Mouse (Mus musculus) embryo, embryonic 11 days (tissue): ENCODE results near the gene Mrpl51.

Experiments used
- DNase-seq: peaks from one replicate; pipeline ENCODE4 v3.0.0-alpha.2; 2015

Mrpl51 gene

DNA sequence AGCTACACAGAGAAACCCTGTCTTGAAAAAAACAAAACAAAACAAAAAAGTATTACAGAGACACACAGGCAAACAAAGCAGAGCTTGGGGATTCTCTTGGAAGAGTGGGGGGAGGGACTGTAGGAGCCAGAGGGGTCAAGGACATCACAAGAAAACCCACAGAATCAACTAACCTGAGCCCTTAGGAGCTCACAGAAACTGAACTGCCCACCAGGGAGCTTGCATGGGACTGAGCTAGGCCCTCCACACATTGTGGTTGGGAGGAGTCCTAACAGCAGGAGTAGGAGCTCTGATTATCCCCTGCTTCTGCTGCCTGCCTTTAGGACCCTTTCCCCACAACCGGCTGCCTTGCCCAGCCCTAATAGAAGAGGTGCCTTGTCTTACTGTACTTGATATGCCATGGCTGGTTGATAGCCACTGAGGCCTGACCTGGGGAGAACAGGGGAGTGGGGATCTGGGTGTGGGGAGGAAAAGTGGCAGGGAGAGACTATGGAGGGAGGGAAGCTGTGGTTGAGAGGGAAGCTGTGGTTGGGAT lies 4.0 kb downstream of the Mrpl51 start:
- DNase-seq = no peak

- peak; percentile 7 for DNase-seq
Observed at GRCm38 (mm10) chr6:125196301-125196700, 4.7 kb downstream of the Mrpl51 start.

DNA sequence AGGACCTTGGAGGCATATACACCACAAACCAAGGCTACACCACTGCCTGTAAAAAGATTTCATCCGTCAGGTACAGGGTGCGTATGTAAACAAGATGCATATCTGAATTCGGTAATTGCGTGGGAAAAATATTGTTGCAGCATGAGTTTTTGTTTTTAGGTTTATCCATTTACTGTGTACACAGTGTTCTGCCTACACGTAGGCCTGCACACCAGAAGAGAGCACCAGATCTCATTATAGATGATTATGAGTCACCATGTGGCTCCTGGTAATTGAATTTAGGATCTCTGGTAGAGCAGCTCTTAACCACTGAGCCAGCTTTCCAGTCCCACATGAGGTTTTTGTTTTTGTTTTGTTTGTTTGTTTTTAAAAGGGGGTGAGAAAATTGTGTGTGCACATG lies 5.6 kb downstream of the Mrpl51 start:
- DNase-seq = no peak

- DNase-seq = no peak
Observed at GRCm38 (mm10) chr6:125210436-125210835, 18.8 kb downstream of the Mrpl51 start.

DNA sequence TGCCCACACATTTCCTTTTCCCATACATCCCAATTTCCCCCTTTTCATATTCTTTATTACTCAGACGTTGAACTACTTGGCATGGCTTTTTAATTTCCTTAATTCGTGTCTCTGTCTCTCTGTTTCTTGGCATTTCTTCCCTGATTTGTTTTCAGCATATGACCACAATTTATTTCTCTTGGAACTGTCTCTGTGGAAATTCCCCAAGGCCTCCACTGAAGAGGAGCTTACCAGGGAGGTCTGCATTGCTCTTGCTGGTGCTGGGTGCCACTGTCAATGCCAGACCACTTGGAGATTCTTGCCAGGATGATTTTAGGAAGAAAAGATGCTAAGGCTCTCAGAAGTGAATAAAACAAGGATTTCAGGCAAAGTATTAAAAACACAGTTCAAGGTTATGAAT lies 21.0 kb downstream of the Mrpl51 start:
- DNase-seq = no peak

- no peak for DNase-seq
Observed at GRCm38 (mm10) chr6:125213129-125213528, 21.5 kb downstream of the Mrpl51 start.

- DNase-seq = no peak
Observed at GRCm38 (mm10) chr6:125213715-125214114, 22.1 kb downstream of the Mrpl51 start.

GRCm38 (mm10) chr6:125215148-125215954 lies 23.8 kb downstream of the Mrpl51 start, which contains the start of gene Vamp1:
Gene Vamp1 (plus strand): TSS chr6:125215551.
- peak; percentile 97 for DNase-seq

DNA sequence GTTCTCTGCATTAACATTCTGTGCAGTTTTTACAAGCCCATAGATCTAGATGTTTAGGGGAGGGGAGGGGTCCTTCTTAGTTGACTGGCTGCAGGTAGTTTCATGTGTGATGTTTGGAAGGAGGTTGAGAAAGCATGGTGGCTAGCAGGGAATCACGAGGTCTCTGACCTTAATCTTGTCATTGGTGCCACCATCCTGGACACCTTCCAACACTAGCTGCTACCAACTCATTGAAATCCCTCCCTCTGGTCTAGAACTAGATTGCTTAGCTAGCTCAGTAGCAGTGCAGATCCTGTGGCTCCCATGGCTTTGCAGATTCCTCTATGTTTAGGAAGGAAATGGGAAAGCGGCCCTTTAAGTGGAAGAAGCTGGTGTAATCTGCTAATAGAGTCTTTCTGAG lies 25.3 kb downstream of the Mrpl51 start:
- no peak for DNase-seq

GRCm38 (mm10) chr6:125217899-125218298 lies 26.3 kb downstream of the Mrpl51 start:
- DNase-seq = no peak

DNA sequence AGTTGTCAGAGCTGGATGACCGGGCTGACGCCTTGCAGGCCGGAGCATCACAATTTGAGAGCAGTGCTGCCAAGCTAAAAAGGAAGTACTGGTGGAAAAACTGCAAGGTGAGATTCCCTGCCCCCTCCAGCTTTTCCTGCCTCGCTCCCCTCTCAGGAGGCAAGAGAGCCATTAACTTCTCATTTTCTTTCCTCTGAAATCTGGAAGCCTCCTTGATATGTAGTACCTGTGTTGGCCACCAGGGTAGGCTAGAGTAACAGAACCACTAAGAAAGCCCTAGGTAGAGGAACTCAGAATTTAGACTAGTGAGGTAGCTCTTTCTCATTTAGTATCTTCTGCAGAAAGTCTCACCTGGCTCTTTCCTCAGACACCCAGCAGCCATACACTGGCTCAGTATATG lies 27.4 kb downstream of the Mrpl51 start:
- peak; percentile 69 for DNase-seq

GRCm38 (mm10) chr6:125221115-125221745 lies 29.6 kb downstream of the Mrpl51 start:
- DNase-seq = no peak

DNA sequence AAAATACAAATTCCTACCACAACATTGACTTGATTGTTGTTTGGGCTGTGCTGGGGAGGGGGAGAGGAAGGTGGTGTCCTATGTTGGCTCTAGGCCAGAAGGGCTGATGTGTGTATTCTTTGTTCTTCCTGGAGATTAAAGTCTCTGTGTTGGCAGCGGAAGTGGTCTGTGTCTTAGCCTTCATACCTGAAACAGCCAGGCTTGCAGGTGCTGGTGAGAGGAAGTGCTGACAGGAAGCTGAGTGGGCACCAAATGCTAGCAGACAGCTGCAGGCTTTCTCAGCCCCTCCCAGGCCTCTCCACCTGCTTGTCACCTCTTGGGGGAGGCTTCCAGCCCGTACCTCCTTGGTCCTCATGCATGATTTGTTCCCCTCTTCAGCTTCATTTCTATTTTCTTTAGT lies 30.5 kb downstream of the Mrpl51 start:
- DNase-seq = no peak

DNA sequence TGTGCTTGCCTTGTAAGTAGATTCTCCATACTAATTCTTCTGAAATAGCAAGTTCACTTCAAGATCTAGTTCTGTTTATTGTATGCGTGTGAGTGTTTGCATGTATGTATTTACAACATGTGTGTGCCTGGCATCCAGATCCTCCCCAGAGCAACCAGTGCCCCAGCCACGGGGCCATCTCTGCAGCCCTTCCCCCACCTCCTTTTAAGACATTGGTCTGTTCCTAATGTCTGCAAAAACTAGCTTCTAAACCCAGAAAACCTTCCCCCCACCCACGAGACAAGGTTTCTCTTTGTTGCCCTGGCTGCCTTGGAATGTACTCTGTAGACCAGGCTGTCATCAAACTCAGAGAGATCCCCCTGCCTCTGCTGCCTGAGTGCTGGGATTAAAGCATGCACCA lies 31.0 kb downstream of the Mrpl51 start:
- no peak for DNase-seq

GRCm38 (mm10) chr6:125225518-125226115 lies 34.0 kb downstream of the Mrpl51 start:
- no peak for DNase-seq

DNA sequence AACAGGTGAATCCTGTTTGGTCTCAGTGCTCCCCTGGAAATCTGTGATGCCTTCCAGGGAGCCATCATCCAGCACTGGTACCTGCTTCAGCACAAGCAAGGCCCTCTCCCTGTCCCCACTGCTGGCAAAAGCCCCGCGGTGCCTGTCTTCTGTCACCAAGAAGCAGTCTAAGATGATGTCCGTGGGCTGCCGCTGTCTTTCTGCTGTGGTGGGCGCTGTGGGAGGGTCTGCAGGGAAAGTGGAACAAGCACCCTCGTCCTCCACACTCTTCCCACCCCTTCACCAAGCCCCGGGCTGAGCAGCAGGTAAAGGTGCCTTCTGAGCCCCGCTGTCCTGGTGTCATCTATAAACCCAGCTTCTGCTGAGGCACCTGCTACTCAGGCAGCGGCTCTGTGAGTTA lies 39.0 kb downstream of the Mrpl51 start:
- no peak for DNase-seq

- peak; percentile 76 for DNase-seq
Observed at GRCm38 (mm10) chr6:125231117-125232044, 39.8 kb downstream of the Mrpl51 start, which contains the start of gene Tapbpl. Gene Tapbpl (minus strand): TSS chr6:125231860.

DNA sequence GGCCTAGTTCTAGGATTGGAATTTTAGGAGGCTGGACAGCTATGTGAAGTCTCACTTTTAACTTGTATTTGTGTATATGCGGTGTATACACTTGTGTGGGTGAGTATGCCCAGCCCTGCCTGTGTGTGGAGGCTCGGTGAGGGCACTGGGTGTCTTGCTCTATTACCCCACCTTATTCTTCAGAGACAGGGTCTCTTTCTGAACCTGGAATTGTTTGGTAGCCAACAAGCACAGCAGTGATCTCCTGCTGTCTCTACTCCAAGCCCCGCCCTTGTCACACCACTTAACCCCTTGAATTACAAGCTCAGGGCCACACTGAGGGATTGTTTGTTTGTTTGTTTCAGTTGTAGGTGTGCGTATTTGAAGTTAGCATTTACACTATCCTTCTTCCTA lies 40.4 kb downstream of the Mrpl51 start:
- DNase-seq = no peak

GRCm38 (mm10) chr6:125232516-125232915 lies 40.9 kb downstream of the Mrpl51 start:
- no peak for DNase-seq

DNA sequence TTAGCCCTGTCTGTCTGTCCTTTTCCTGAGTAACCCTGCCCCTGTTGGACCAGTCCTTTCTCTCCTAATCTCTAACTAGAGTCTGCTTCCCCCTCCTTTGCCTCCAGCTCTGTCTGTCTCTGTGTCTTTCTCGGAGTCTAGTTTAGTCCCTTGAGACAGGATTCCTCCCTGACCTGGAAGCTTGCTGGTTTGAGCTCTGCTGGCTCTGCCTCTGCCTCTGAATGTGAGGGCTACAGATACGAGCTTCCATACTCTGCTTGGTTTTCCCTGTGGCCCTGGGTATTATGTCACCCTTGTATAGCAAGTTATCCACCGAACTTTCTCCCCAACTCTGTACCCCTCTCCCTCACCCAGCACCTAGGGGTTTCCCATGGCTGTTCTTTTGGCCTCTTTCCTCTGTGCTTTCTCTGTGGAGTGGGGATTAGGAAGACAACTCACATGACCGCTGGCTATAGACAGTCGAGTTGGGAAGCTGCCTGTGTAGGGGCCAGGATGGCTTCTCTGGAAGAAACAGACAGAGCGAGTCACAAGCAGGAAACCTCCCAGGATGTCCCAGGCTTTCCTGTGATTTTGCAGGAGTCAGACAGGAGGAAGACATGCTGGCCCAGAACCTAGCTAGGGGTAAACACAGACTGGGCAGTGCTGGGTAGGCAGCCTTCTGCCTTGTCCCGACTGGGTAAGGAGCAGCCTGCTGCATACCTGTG lies 42.4 kb downstream of the Mrpl51 start:
- no peak for DNase-seq

GRCm38 (mm10) chr6:125234520-125234828 lies 42.9 kb downstream of the Mrpl51 start:
- peak; percentile 6 for DNase-seq

- DNase-seq = no peak
Observed at GRCm38 (mm10) chr6:125236341-125236740, 44.7 kb downstream of the Mrpl51 start.
